Mouse (Mus musculus) MEL (cell line): ENCODE measurements around the gene Foxp2. TPM values are rescaled to one million over a fixed set of nuclear protein-coding genes. Genes with fewer than 3 reads are reported as not detected.

Source experiments
- DNase-seq: peaks from one replicate; pipeline ENCODE4 v3.0.0; 2011; ENCODE audit warnings: low read depth, low spot score
- H3K27ac ChIP-seq: 2 replicates; pipeline ENCODE4 v1.5.1; 2012; ENCODE audit warnings: low read depth, mild to moderate bottlenecking, control low read depth, low read length, moderate library complexity; ENCODE audit not compliant: control insufficient read depth
- H3K27me3 ChIP-seq, 2 experiments: fragments of 150-350 bp in 1 of 2; sonication (generic) in 1 of 2; 2 replicates each; pipeline ENCODE4 v1.6.1; 2012; ENCODE audit warnings: low read length in 2 of 2, mild to moderate bottlenecking in 2 of 2, improper control_type of control experiment in 1 of 2, moderate library complexity in 1 of 2; ENCODE audit not compliant: insufficient read depth in 2 of 2, control insufficient read depth in 1 of 2
- H3K36me3 ChIP-seq, 2 experiments: 2 replicates each; pipeline ENCODE4 v1.6.1; 2012 to 2014; ENCODE audit warnings: low read length in 2 of 2, improper control_type of control experiment in 1 of 2, inconsistent platforms in 1 of 2, mild to moderate bottlenecking in 1 of 2; ENCODE audit not compliant: insufficient read depth in 2 of 2, control insufficient read depth in 1 of 2
- H3K4me1 ChIP-seq, 2 experiments: fragments of 150-350 bp in 1 of 2; sonication (generic) in 1 of 2; 2 replicates each; pipeline ENCODE4 v1.6.1; 2012; ENCODE audit warnings: low read length in 2 of 2, improper control_type of control experiment in 1 of 2, mild to moderate bottlenecking in 1 of 2; ENCODE audit not compliant: insufficient read depth in 2 of 2, control insufficient read depth in 1 of 2
- H3K4me3 ChIP-seq, 2 experiments: fragments of 150-350 bp in 1 of 2; sonication (generic) in 1 of 2; 2 replicates each; pipeline ENCODE4 v1.5.1; 2012; ENCODE audit warnings: low read depth in 2 of 2, low read length in 2 of 2, mild to moderate bottlenecking in 2 of 2, moderate library complexity in 2 of 2, control low read depth in 1 of 2, improper control_type of control experiment in 1 of 2; ENCODE audit not compliant: control insufficient read depth in 1 of 2, insufficient read depth in 1 of 2
- H3K79me2 ChIP-seq: 2 replicates; pipeline ENCODE4 v1.6.1; 2012; ENCODE audit warnings: mild to moderate bottlenecking, low read length, moderate library complexity; ENCODE audit not compliant: control insufficient read depth, poor library complexity, insufficient read depth
- H3K9ac ChIP-seq: 2 replicates; pipeline ENCODE4 v1.6.1; 2012; ENCODE audit warnings: low read depth, mild to moderate bottlenecking, control low read depth, low read length, moderate library complexity; ENCODE audit not compliant: control insufficient read depth, poor library complexity, severe bottlenecking
- H3K9me3 ChIP-seq: fragments of 150-350 bp; sonication (generic); replicated peaks from 2 replicates; pipeline ENCODE4 v1.6.1; 2012; ENCODE audit warnings: mild to moderate bottlenecking, low read length, improper control_type of control experiment, moderate library complexity; ENCODE audit not compliant: insufficient read depth
- CHD2 ChIP-seq: IDR thresholded peaks from 2 replicates; pipeline ENCODE4 v1.6.1; 2011; ENCODE audit warnings: low read length, improper control_type of control experiment
- E2F4 ChIP-seq: IDR thresholded peaks from 2 replicates; pipeline ENCODE4 v1.6.1; 2011; ENCODE audit warnings: low read depth, low read length, improper control_type of control experiment, borderline replicate concordance
- ELF1 ChIP-seq: IDR thresholded peaks from 2 replicates; pipeline ENCODE4 v1.6.1; 2014; ENCODE audit warnings: low read depth, mild to moderate bottlenecking, inconsistent platforms, low read length, improper control_type of control experiment, moderate library complexity
- EP300 ChIP-seq, 2 experiments: IDR thresholded peaks; 2 replicates each; pipeline ENCODE4 v1.6.1; 2011; ENCODE audit warnings: improper control_type of control experiment in 2 of 2, low read length in 2 of 2, low read depth in 1 of 2, mild to moderate bottlenecking in 1 of 2
- ETS1 ChIP-seq: IDR thresholded peaks from 2 replicates; pipeline ENCODE4 v1.6.1; 2012; ENCODE audit warnings: low read depth, mild to moderate bottlenecking, inconsistent platforms, low read length, improper control_type of control experiment, moderate library complexity
- GABPA ChIP-seq: IDR thresholded peaks from 2 replicates; pipeline ENCODE4 v1.6.1; 2012; ENCODE audit warnings: low read depth, mild to moderate bottlenecking, inconsistent platforms, low read length, improper control_type of control experiment, moderate library complexity
- HCFC1 ChIP-seq: IDR thresholded peaks from 2 replicates; pipeline ENCODE4 v1.6.1; 2012; ENCODE audit warnings: low read depth, mild to moderate bottlenecking, inconsistent platforms, low read length, improper control_type of control experiment, moderate library complexity
- JUND ChIP-seq: IDR thresholded peaks from 2 replicates; pipeline ENCODE4 v1.6.1; 2011; ENCODE audit warnings: low read depth, mild to moderate bottlenecking, improper control_type of control experiment, low read length
- KAT2A ChIP-seq: conservative IDR thresholded peaks from 2 replicates; pipeline ENCODE4 v1.6.1; 2012; ENCODE audit warnings: low read depth, low read length, improper control_type of control experiment, inconsistent platforms
- MAX ChIP-seq: IDR thresholded peaks from 2 replicates; pipeline ENCODE4 v1.6.1; 2011; ENCODE audit warnings: low read length, improper control_type of control experiment
- MEF2A ChIP-seq: IDR thresholded peaks from 2 replicates; pipeline ENCODE4 v1.6.1; 2014; ENCODE audit warnings: low read depth, mild to moderate bottlenecking, inconsistent platforms, low read length, improper control_type of control experiment; ENCODE audit not compliant: poor library complexity, insufficient replicate concordance, severe bottlenecking; ENCODE audit errors: extremely low read depth
- MYB ChIP-seq: IDR thresholded peaks from 2 replicates; pipeline ENCODE4 v1.6.1; 2011; ENCODE audit warnings: mild to moderate bottlenecking, low read depth, low read length, improper control_type of control experiment
- MYC ChIP-seq: IDR thresholded peaks from 2 replicates; pipeline ENCODE4 v1.6.1; 2011; ENCODE audit warnings: low read depth, mild to moderate bottlenecking, low read length, improper control_type of control experiment, moderate library complexity
- POLR2A ChIP-seq, 2 experiments: IDR thresholded peaks; 2 replicates each; pipeline ENCODE4 v1.6.1; 2011 to 2012; ENCODE audit warnings: low read length in 2 of 2, mild to moderate bottlenecking in 2 of 2, control low read depth in 1 of 2, improper control_type of control experiment in 1 of 2, low read depth in 1 of 2, moderate library complexity in 1 of 2; ENCODE audit not compliant: control insufficient read depth in 1 of 2, insufficient read depth in 1 of 2, poor library complexity in 1 of 2
- POLR2AphosphoS2 ChIP-seq: IDR thresholded peaks from 2 replicates; pipeline ENCODE4 v1.6.1; 2011; ENCODE audit warnings: low read length, improper control_type of control experiment
- RCOR1 ChIP-seq: IDR thresholded peaks from 2 replicates; pipeline ENCODE4 v1.6.1; 2012; ENCODE audit warnings: low read depth, mild to moderate bottlenecking, inconsistent platforms, low read length, improper control_type of control experiment
- TBP ChIP-seq: IDR thresholded peaks from 2 replicates; pipeline ENCODE4 v1.8.0; 2011; ENCODE audit warnings: low read depth, low read length, improper control_type of control experiment
- TCF12 ChIP-seq: IDR thresholded peaks from 2 replicates; pipeline ENCODE4 v1.6.1; 2014; ENCODE audit warnings: low read depth, mild to moderate bottlenecking, inconsistent platforms, low read length, improper control_type of control experiment, moderate library complexity
- USF1 ChIP-seq: IDR thresholded peaks from 2 replicates; pipeline ENCODE4 v1.6.1; 2014; ENCODE audit warnings: low read depth, mild to moderate bottlenecking, inconsistent platforms, low read length, improper control_type of control experiment, moderate library complexity
- ZMIZ1 ChIP-seq: IDR thresholded peaks from 2 replicates; pipeline ENCODE4 v1.6.1; 2012; ENCODE audit warnings: low read depth, mild to moderate bottlenecking, inconsistent platforms, low read length, improper control_type of control experiment, moderate library complexity
- ZNF384 ChIP-seq: IDR thresholded peaks from 2 replicates; pipeline ENCODE4 v1.6.1; 2012; ENCODE audit warnings: low read depth, mild to moderate bottlenecking, inconsistent platforms, low read length, improper control_type of control experiment
- polyA plus RNA-seq, 2 experiments: library from polyadenylated mRNA; stranded (reverse) in 1 of 2; unstranded in 1 of 2; fragments of >175 nt in 1 of 2; fragments of >200 nt in 1 of 2; gene quantifications; 2 replicates each; pipeline versions ENCODE4 v1.2.1 to v1.2.4; 2012; ENCODE audit warnings: low replicate concordance in 2 of 2, low read depth in 1 of 2; ENCODE audit not compliant: insufficient read length in 2 of 2, insufficient read depth in 1 of 2, missing spikeins in 1 of 2
- total RNA-seq: library from RNA; depleted of rRNA; stranded (reverse); fragments of 300-350 nt; gene quantifications from 2 replicates; pipeline ENCODE4 v1.2.3, GENCODE M21; 2012

Gene Foxp2
- total and polyA plus RNA-seq, 3 experiments = not detected

DNA sequence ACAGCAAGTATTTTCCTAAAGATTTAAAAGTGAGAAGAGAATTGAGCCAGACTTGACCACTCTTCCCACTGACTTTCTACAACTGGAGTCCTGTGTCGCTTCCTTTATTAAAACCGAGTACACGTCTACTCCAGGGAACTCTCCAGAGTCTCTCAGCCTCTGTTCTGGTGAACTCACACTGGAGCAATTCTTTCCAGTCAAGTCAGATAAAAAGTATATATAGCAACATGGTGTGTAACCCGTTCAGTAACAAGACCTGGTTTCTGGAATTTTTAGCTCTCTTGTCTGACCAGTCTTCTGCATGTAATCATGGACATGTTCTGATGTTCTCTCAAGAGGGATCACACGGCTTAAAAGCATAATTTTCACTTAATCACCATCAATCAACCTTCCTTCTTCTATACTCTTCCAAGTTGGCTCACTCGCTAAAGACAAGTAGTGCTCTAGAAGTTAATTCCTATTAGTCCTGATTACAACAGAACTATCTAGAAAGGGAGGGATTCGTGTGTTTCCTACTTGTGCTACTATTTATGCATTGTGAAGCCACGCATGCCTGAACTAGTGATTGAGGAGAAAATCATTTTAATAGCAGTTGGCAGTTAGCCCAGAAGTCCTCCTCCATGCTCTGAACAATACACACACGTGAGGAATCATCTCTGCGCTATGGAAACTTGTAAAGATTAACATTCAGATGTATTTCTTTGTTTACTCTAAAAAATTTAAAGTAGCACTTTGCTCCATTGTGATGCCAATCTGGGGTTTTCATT, 341.2 kb downstream of the Foxp2 start:
- no peaks in the 10 kb centered on the region for H3K9me3 ChIP-seq
- H3K4me1 ChIP-seq = no peaks in the 10 kb centered on the region
- H3K79me2 ChIP-seq = no peaks in the 10 kb centered on the region
- TF ChIP-seq MAX (no peak), POLR2AphosphoS2 (no peak), KAT2A (no peak), ETS1 (no peak), ELF1 (no peak), MEF2A (no peak), JUND (no peak), TCF12 (no peak), ZNF384 (no peak), HCFC1 (no peak), TBP (no peak), USF1 (no peak), POLR2A (IDR thresholded peaks at IDR 0.05; ENCODE audit: control insufficient read depth in 1 of 2, insufficient read depth in 1 of 2, low read depth in 1 of 2, low read length in 2 of 2, poor library complexity in 1 of 2) (no peak), ZMIZ1 (no peak), MYB (no peak), GABPA (no peak), E2F4 (no peak)
- no peaks in the 10 kb centered on the region for H3K27me3 ChIP-seq
- no peak overlapping the region for H3K4me3 ChIP-seq
- no peaks in the 10 kb centered on the region for H3K36me3 ChIP-seq
- no peak for DNase-seq
- no peak overlapping the region for H3K9ac ChIP-seq
- H3K27ac ChIP-seq = no peak overlapping the region

DNA sequence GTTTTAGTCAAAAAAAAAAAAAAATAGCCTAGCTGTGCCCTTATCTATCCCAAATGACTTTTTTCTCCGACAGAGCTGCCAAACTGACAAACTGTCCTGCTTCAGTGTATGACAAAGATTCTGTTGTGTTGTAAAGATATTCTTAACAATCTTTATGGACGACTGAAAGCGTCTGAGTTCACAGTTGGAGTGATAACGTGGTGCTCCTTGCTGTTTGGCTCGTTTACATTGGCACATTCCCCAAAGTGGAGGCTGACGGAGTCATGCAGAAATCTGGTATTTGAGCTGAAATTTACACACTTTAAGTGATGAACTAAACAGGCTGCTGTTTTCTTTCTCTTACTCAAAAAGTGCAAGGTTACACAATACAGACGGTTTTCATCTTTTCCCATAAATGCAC, 356.2 kb downstream of the Foxp2 start:
- no peaks in the 10 kb centered on the region for H3K79me2 ChIP-seq
- no peaks in the 10 kb centered on the region for H3K9me3 ChIP-seq
- H3K4me3 ChIP-seq = no peak overlapping the region
- no peaks in the 10 kb centered on the region for H3K4me1 ChIP-seq
- H3K27me3 ChIP-seq = no peaks in the 10 kb centered on the region
- H3K9ac ChIP-seq = no peak overlapping the region
- DNase-seq = no peak
- no peaks in the 10 kb centered on the region for H3K36me3 ChIP-seq
- TF ChIP-seq CHD2 (no peak), ETS1 (no peak), MYB (no peak), ELF1 (no peak), MYC (no peak), MAX (no peak), EP300 (IDR thresholded peaks at IDR 0.05; ENCODE audit: low read depth in 1 of 2, low read length in 2 of 2) (no peak), ZMIZ1 (no peak), RCOR1 (no peak), ZNF384 (no peak)
- H3K27ac ChIP-seq = no peak overlapping the region
